Mouse (Mus musculus) bone marrow, adult 2 months (tissue): ENCODE results near the gene Vps37b.

ENCODE experiments used
- CTCF ChIP-seq: fragments of 200-500 bp; IDR thresholded peaks from 2 replicates; pipeline ENCODE4 v1.5.1; 2011; ENCODE audit warnings: low read length, control low read depth; ENCODE audit not compliant: control insufficient read depth, insufficient read depth
- POLR2A ChIP-seq: fragments of 200-500 bp; IDR thresholded peaks from 2 replicates; pipeline ENCODE4 v1.6.1; 2011; ENCODE audit warnings: low read depth, mild to moderate bottlenecking, control low read depth, low read length, borderline replicate concordance; ENCODE audit not compliant: control insufficient read depth

DNA sequence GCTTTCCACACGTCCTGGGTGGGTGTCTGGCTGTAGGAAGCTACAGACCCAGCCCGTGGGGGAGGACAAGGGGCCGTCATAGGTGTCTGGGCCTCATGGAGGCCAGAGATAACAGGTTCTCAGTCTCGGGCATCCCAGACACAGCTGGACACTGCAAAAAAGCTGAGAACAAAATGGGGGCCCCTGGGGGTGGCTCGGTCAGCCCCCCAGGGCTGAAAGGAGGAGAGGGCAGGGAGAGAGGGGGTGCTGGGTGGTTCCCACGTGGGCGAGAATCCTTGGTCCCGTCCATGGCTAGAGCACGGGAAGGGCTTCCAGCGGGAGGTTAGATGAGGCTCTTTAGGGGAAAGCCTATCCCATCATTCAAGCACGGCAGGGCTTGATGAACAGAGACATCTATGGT is 49.2 kb downstream of the Vps37b start:
- TF ChIP-seq POLR2A (no peak), CTCF (no peak)
